Mouse (Mus musculus) forebrain, embryonic 13.5 days (tissue): ENCODE data around the gene Plcg2. TPM values are rescaled to one million over a fixed set of nuclear protein-coding genes. Genes with fewer than 3 reads are reported as not detected.
A peak's percentile ranks its signal among the peaks of the same experiment; 100 is the strongest.

ENCODE experiments used
- ATAC-seq: fragments of 200-750 bp; cut with Nextera tagmentation; 2 replicates; pipeline ENCODE4 v1.8.0; 2017
- H3K27ac ChIP-seq: fragments of 300-500 bp; sonication (generic); 2 replicates; pipeline ENCODE4 v1.5.1; 2015; ENCODE audit warnings: inconsistent platforms, mild to moderate bottlenecking, moderate library complexity
- H3K27me3 ChIP-seq: fragments of 300-500 bp; sonication (generic); 2 replicates; pipeline ENCODE4 v1.6.1; 2015; ENCODE audit warnings: mild to moderate bottlenecking, inconsistent platforms
- H3K36me3 ChIP-seq: fragments of 300-500 bp; sonication (generic); 2 replicates; pipeline ENCODE4 v1.6.1; 2015; ENCODE audit warnings: mild to moderate bottlenecking, inconsistent platforms; ENCODE audit not compliant: poor library complexity, severe bottlenecking
- H3K4me1 ChIP-seq: fragments of 300-500 bp; sonication (generic); 2 replicates; pipeline ENCODE4 v1.6.1; 2015; ENCODE audit warnings: inconsistent platforms
- H3K4me2 ChIP-seq: fragments of 300-500 bp; sonication (generic); 2 replicates; pipeline ENCODE4 v1.6.1; 2015; ENCODE audit warnings: inconsistent platforms, mild to moderate bottlenecking, moderate library complexity
- H3K4me3 ChIP-seq: fragments of 300-500 bp; sonication (generic); 2 replicates; pipeline ENCODE4 v1.5.1; 2015; ENCODE audit warnings: mild to moderate bottlenecking, inconsistent platforms
- H3K9ac ChIP-seq: fragments of 300-500 bp; sonication (generic); 2 replicates; pipeline ENCODE4 v1.6.1; 2015; ENCODE audit warnings: mild to moderate bottlenecking, inconsistent platforms
- H3K9me3 ChIP-seq: fragments of 300-500 bp; sonication (generic); replicated peaks from 2 replicates; pipeline ENCODE4 v1.6.1; 2016; ENCODE audit warnings: inconsistent platforms
- WGBS: fragments of 180-500 bp; shearing (Covaris S2); methylation state at CpG from one replicate; pipeline ENCODE4 v1.1.7; 2015; 5-methylcytosine and 5-hydroxymethylcytosine counted together
- polyA plus RNA-seq: library from polyadenylated mRNA; unstranded; fragments of >200 nt; fragmentation: Nextera tagmentation; extraction: Ambion mirVana; gene quantifications from 2 replicates; pipeline ENCODE4 v1.2.1, GENCODE M21; 2015

Gene Plcg2
- polyA plus RNA-seq, 1 experiment from 2014 or later = 0.84 TPM

DNA sequence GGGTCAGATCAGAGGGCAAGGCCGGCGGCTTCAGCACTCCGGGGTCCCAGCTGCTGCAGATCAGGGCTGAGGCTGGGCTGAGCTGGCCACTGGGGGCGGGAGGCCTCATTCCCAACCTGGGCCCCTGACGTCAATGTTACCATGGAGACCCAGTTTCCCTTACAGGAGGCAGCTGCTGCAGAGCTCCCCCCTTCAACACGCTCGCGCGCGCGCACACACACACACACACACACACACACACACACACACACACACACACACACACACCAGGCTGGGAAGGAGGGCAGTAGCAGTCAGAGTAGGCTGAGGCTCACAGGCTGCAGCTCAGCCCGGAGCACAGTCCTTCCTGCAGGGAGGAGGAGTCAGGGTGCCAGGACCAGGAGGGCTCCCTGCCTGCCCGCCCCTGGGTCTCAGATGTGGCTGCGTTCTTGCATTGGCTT, 27.7 kb upstream of the Plcg2 start:
- WGBS = 0% methylated on average over 8 of the region's 14 CpGs
- Histone ChIP-seq H3K9ac (peak overlapping the region; percentile 54), H3K36me3 (no peaks in the 10 kb centered on the region), H3K27me3 (no peaks in the 10 kb centered on the region), H3K27ac (peak overlapping the region; percentile 87), H3K4me1 (peaks cover 16% of the 10 kb centered on the region), H3K9me3 (no peaks in the 10 kb centered on the region), H3K4me3 (peak overlapping the region; percentile 28), H3K4me2 (peak overlapping the region; percentile 63)
- ATAC-seq = peak; percentile 92

DNA sequence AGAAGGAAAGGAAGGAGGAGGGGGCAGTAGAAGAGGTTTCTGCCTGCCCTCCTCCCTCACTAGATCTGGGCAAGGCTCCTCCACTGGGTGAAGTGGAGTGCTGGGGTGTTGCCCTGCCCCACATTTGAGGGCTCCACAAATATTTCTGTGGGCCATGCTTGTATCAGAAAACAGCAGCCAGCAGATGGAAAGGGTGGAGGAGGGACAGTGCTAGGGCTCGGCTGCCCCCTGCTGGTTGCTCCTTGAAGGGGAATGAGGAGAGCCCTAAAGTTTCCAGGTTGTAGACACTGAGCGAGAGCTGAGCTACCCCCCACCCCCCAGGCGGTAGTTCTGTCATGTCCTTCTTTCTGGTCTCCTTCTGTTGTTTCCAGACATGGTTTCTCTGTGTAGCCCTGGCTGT, 26.9 kb upstream of the Plcg2 start:
- 18% methylated on average over 3 of the region's 3 CpGs for WGBS
- Histone ChIP-seq H3K27me3 (no peaks in the 10 kb centered on the region), H3K4me2 (no peak overlapping the region), H3K4me1 (peaks cover 16% of the 10 kb centered on the region), H3K36me3 (no peaks in the 10 kb centered on the region), H3K9me3 (no peaks in the 10 kb centered on the region), H3K27ac (no peak overlapping the region), H3K9ac (no peak overlapping the region), H3K4me3 (no peak overlapping the region)
- ATAC-seq = no peak

DNA sequence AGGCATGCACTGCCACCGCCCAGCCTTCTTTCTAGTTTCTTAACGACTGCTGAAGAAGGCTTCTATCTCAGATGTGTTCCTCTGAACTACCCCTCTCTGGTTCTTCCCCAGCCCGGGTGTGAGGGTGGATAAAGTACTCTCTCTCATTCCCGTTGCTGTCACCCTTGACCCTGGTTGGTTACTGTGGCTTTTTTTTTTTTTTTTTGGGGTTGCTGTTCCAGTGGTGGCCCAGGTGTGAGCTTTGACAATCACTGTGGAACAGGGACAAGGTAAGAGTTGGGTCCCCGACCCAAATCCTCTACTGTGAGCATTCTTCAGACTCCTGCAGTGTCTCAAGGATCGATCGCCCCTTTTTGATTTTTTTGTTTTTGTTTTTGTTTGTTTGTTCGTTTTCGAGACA, 26.4 kb upstream of the Plcg2 start:
- Histone ChIP-seq H3K36me3 (no peaks in the 10 kb centered on the region), H3K4me3 (no peak overlapping the region), H3K27ac (no peak overlapping the region), H3K4me1 (peaks cover 16% of the 10 kb centered on the region), H3K9ac (no peak overlapping the region), H3K9me3 (no peaks in the 10 kb centered on the region), H3K27me3 (no peaks in the 10 kb centered on the region), H3K4me2 (no peak overlapping the region)
- ATAC-seq = no peak
- WGBS = 76% methylated on average over 9 of the region's 9 CpGs

DNA sequence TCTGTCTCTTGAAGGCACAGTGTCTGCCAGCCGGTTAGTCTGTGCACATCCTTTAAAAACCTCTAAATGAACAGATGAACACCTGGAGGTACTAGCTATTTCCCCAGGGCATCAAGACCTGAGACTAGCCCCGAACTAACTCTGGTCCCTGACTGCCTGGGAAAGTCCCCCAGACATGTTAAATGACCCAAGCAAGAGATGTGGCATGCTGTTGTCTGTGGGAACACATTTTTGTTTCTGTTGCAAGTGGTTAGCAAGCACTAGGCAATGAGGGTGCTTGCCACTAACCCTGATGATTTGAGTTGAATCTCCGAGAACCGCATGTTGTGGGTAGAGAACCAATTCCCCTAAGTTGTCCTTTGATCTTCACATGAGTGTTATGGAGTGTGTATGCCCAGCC, 25.8 kb upstream of the Plcg2 start:
- Histone ChIP-seq H3K4me3 (no peak overlapping the region), H3K36me3 (no peaks in the 10 kb centered on the region), H3K27ac (no peak overlapping the region), H3K9me3 (no peaks in the 10 kb centered on the region), H3K4me1 (peaks cover 16% of the 10 kb centered on the region), H3K4me2 (no peak overlapping the region), H3K9ac (no peak overlapping the region), H3K27me3 (no peaks in the 10 kb centered on the region)
- no peak for ATAC-seq
- 88% methylated on average over 4 of the region's 4 CpGs for WGBS

DNA sequence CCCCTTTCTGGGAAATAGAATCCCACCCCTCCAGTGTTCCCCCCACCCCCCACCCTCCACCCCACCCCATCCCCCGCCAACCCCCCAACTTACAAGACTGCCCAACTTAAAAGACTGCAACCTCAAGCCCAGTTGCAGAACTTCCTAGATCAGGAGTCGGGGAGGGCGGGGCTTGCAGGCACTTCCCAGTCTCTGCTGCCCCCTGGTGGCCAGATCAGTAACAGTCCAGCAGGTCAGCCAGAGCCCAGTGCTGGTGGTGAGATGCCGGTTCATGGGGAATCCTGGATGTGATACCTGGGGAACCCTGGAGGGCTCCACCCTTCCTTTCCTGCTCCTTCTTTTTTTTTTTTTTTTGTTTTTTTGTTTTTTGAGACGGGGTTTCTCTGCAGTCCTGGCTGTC, 23.1 kb upstream of the Plcg2 start:
- 0% methylated on average over 5 of the region's 5 CpGs for WGBS
- no peaks in the 10 kb centered on the region for H3K27me3 ChIP-seq
- peak; percentile 51 for ATAC-seq
- H3K4me2 ChIP-seq = no peak overlapping the region
- no peak overlapping the region for H3K4me3 ChIP-seq
- no peaks in the 10 kb centered on the region for H3K36me3 ChIP-seq
- peaks cover 2% of the 10 kb centered on the region; the same call in 1 of the 2 replicates for H3K9me3 ChIP-seq
- H3K4me1 ChIP-seq = peaks cover 10% of the 10 kb centered on the region
- H3K27ac ChIP-seq = no peak overlapping the region
- no peak overlapping the region for H3K9ac ChIP-seq

DNA sequence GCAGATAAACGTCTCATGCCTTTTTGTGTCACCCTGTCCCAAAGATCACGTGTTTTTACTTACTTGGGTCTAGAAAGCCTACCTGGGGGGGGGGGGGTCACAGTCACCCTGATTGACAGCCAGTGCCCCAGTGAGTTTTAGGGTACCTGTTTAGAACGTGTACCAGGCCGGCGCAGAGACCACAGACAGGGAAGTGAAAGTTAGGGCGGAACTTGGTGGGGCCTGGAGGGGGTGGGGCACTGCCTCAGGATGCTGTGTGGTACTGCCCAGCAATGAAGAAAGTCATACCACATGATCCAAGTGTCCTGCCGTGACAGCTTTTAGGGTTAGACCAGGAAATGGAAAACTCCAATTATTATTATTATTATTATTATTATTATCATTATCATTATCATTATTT, 22.3 kb upstream of the Plcg2 start:
- 87% methylated on average over 7 of the region's 7 CpGs for WGBS
- no peak for ATAC-seq

DNA sequence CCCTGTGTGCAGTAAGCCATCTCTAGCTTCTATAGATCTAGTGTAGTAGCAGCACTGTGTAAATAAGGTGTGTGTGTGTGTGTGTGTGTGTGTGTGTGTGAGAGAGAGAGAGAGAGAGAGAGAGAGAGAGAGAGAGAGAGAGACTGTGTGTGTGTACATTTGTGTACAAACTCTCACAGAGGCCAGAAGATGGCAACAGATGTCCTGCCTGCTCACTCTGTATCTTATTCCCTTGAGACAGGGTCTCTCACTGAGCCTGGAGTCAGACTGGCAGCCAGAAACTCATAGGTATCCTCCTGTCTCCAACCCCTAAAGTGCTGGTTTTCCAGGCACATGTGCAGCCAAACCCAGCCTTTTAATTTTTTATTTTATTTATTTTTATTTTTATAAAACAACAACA, 20.0 kb upstream of the Plcg2 start:
- H3K4me1 ChIP-seq = no peaks in the 10 kb centered on the region
- no peak overlapping the region for H3K4me3 ChIP-seq
- H3K4me2 ChIP-seq = no peak overlapping the region
- peaks cover 7% of the 10 kb centered on the region; the same call in 1 of the 2 replicates for H3K9me3 ChIP-seq
- H3K9ac ChIP-seq = no peak overlapping the region
- no peaks in the 10 kb centered on the region for H3K36me3 ChIP-seq
- no peak overlapping the region for H3K27ac ChIP-seq
- no peak for ATAC-seq
- no peaks in the 10 kb centered on the region for H3K27me3 ChIP-seq

More for the DNA sequence above, 22.3 kb upstream of the Plcg2 start:
- H3K9me3 ChIP-seq = peaks cover 7% of the 10 kb centered on the region; the same call in 1 of the 2 replicates
- H3K27ac ChIP-seq = no peak overlapping the region
- no peak overlapping the region for H3K9ac ChIP-seq
- peaks cover 2% of the 10 kb centered on the region; the same call in 1 of the 2 replicates for H3K4me1 ChIP-seq
- no peak overlapping the region for H3K4me3 ChIP-seq
- H3K27me3 ChIP-seq = no peaks in the 10 kb centered on the region
- H3K36me3 ChIP-seq = no peaks in the 10 kb centered on the region
- H3K4me2 ChIP-seq = no peak overlapping the region

DNA sequence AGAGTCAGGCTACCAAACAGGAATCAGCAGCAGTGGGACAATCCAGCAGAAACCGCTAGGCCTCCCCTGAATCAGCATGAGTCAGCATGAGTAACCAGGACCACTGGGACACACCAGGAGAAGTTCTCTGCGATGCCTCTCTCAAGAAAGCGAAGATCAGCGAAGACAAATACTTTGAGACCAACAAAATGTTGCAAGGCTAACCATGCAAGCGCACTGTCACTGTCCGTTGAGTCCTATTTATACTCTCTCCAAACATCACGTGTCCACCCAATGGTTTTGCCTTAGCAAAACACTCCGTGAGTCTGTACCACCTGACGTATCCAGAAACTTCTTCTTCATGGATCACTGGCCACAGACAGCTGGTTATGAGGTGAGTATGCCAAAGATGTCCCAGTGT, 18.1 kb upstream of the Plcg2 start:
- H3K4me3 ChIP-seq = no peak overlapping the region
- H3K4me2 ChIP-seq = no peak overlapping the region
- no peak overlapping the region for H3K27ac ChIP-seq
- no peaks in the 10 kb centered on the region for H3K36me3 ChIP-seq
- 94% methylated on average over 9 of the region's 9 CpGs for WGBS
- H3K4me1 ChIP-seq = no peaks in the 10 kb centered on the region
- no peak for ATAC-seq
- no peaks in the 10 kb centered on the region for H3K27me3 ChIP-seq
- no peak overlapping the region for H3K9ac ChIP-seq
- peaks cover 7% of the 10 kb centered on the region; the same call in 1 of the 2 replicates for H3K9me3 ChIP-seq

DNA sequence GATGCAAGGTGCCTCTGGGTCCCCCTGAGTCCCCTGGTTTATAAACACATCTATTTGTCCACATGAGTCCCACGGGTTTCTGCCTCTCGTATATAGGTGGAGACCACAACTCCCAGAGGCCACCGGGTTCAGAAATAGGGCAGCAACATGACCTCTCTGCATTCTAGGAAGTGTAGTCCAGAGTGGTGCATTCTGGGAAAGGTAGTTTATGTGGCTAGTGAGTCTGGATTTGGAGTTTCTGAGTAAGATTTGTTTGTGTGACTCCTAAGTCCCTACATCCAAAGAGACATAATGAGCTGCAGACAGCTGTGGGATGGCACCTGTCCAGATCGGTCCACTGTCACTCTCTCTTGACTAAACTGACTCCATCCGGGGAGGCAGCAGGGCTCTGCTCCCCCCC, 17.6 kb upstream of the Plcg2 start:
- Histone ChIP-seq H3K27ac (no peak overlapping the region), H3K36me3 (no peaks in the 10 kb centered on the region), H3K9ac (no peak overlapping the region), H3K4me1 (no peaks in the 10 kb centered on the region), H3K4me3 (no peak overlapping the region), H3K9me3 (peaks cover 7% of the 10 kb centered on the region; the same call in 1 of the 2 replicates), H3K27me3 (no peaks in the 10 kb centered on the region), H3K4me2 (no peak overlapping the region)
- 63% methylated on average over 5 of the region's 5 CpGs for WGBS
- no peak for ATAC-seq

DNA sequence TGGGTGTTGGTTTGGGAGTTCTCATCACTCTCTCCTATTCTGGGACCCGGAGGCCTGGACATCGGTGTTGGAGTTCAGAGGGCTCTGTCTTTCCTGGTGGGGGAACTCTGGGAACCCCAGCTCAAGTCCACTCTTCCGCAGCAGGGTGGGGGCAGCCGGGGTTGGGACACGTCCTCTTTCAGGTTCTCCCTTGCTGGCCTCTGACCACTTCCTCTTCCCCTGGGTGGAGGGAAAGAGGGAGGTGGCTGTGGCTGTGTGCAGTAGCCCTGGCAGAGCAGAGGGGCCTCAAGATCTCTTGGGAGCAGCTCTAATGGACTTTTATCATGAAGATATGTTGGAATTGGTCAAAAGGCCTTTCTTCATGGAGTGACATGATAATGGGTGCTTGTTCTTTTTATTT, 16.3 kb upstream of the Plcg2 start:
- no peaks in the 10 kb centered on the region for H3K4me1 ChIP-seq
- no peaks in the 10 kb centered on the region for H3K27me3 ChIP-seq
- WGBS = 91% methylated on average over 5 of the region's 5 CpGs
- ATAC-seq = no peak
- no peak overlapping the region for H3K4me3 ChIP-seq
- no peaks in the 10 kb centered on the region for H3K36me3 ChIP-seq
- no peak overlapping the region for H3K27ac ChIP-seq
- no peak overlapping the region for H3K4me2 ChIP-seq
- H3K9me3 ChIP-seq = peaks cover 7% of the 10 kb centered on the region; the same call in 1 of the 2 replicates
- no peak overlapping the region for H3K9ac ChIP-seq

DNA sequence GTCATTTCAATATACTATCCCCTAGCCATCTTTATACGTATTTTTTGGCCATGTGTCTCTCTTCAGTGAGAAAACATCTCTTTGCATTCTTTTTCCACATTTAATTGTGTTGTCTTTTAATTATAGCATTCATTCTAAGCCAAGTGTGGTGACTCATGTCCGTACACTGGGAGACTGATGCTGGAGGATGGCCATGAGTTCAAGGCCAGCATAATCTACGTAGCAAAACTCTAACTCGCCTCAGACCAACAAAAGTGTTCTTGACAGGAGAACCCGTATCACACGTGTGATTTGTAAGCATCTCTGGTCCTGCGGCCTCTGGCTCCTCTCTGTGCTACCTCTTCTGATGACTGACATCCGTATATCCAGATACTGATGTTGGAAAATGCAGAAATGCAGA, 13.4 kb upstream of the Plcg2 start:
- 87% methylated on average over 8 of the region's 8 CpGs for WGBS
- H3K36me3 ChIP-seq = no peaks in the 10 kb centered on the region
- ATAC-seq = no peak
- H3K9ac ChIP-seq = no peak overlapping the region
- no peak overlapping the region for H3K4me3 ChIP-seq
- no peak overlapping the region for H3K27ac ChIP-seq
- H3K27me3 ChIP-seq = no peaks in the 10 kb centered on the region
- H3K9me3 ChIP-seq = peaks cover 6% of the 10 kb centered on the region; the same call in 1 of the 2 replicates
- H3K4me2 ChIP-seq = no peak overlapping the region
- H3K4me1 ChIP-seq = no peaks in the 10 kb centered on the region

DNA sequence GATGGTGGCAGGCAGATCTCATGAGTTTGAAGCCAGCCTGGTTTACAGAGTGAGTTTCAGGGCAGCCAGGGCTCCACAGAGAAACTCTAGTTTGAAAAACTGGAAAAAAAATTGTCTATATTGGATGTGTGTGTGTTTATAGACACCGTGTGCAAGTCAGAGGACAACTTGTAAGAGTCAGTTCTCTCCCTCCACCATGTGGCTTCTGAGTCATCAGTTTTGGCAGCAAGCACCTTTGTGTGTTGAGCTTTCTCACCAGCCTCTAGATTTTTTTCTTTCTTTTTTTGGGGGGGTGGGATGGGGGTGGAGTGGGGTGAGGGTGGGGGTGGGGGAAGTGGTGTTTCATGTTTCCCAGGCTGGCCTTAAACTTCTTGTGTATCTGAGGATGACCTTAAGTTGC, 12.8 kb upstream of the Plcg2 start:
- Histone ChIP-seq H3K27ac (no peak overlapping the region), H3K4me2 (no peak overlapping the region), H3K36me3 (no peaks in the 10 kb centered on the region), H3K4me3 (no peak overlapping the region), H3K27me3 (no peaks in the 10 kb centered on the region), H3K9ac (no peak overlapping the region), H3K4me1 (no peaks in the 10 kb centered on the region), H3K9me3 (0 out of 2 replicates have a peak, but pooled peaks cover under 1% of the 10 kb centered on the region)
- 82% methylated on average over 1 of the region's 1 CpGs for WGBS
- ATAC-seq = no peak

DNA sequence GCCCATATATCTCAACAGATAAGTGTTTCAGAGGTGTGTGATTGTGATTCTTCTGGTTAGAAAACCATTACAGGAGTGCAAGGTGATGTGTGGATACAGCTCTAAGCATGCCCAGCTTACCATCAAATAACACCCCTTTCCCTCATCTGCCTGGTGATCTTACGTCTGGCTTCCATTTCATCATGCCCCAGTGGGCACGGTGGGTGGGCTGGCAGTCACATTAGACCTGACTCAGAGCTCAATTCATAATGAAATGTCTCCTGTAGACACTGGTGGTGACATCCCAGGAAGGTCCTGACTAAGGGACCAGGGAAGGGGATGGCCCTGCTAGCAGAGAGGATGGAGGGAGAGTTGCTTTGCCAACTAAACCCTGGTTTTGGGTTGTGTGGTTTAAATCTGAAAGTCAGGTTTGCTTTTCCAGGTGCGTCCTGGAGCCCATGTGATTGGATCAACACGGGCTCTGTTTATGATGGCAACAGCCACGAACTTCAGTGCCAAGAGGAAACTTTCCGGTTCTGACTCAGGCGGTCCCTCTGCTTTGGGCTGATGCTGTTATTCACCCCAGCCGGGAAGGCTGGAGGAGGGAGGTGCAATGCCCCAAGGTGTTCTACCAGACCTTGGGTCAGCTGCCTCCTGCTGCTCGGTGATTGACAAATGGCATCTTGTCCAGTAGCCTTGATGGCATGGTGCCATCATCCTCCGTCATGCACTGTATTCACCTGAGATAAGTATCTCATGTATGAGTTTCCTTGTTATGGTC, 9.7 kb upstream of the Plcg2 start:
- Histone ChIP-seq H3K4me2 (no peak overlapping the region), H3K4me3 (no peak overlapping the region), H3K9ac (no peak overlapping the region), H3K27me3 (no peaks in the 10 kb centered on the region), H3K27ac (no peak overlapping the region), H3K4me1 (0 out of 2 replicates have a peak, but pooled peaks cover under 1% of the 10 kb centered on the region), H3K9me3 (no peaks in the 10 kb centered on the region), H3K36me3 (no peaks in the 10 kb centered on the region)
- no peak for ATAC-seq
- 88% methylated on average over 10 of the region's 10 CpGs for WGBS
